26 mouse cellular contexts compared by ENCODE assay signal in genomic region chr17:42944453-42944852, GRCm38 (mm10).
DNase-seq lines count a peak whose midpoint lies in the region; ATAC-seq and TF ChIP-seq lines count a peak whose summit lies in the region.
"Had no signal": no experiment of that assay in that cellular context is flagged by ENCODE, and none has a peak within 500 bp of the region (broad histone marks: within the 10 kb centered on the region; RNA-seq: fewer than 3 reads in every experiment).

No protein-coding gene starts in this region.

- no peak for TF ChIP-seq CTCF in midbrain, postnatal 0 days (IDR thresholded peaks at IDR 0.05)

- no peaks in the 10 kb centered on the region for H3K36me3 ChIP-seq in heart, embryonic 11.5 days (ENCODE audit: control insufficient read depth, insufficient read depth, low read length)
- H3K36me3 ChIP-seq in midbrain, postnatal 0 days (ENCODE audit: insufficient read depth, low read length) = no peaks in the 10 kb centered on the region
- no peaks in the 10 kb centered on the region for H3K36me3 ChIP-seq in midbrain, embryonic 14.5 days (ENCODE audit: control insufficient read depth, insufficient read depth, low read length)
- H3K36me3 ChIP-seq in liver, embryonic 15.5 days (replicated peaks) = no peaks in the 10 kb centered on the region
- H3K36me3 ChIP-seq: embryonic facial prominence, embryonic 10.5 days; heart, embryonic 15.5 days; hindbrain, embryonic 15.5 days; kidney, embryonic 15.5 days; limb, embryonic 13.5 days; lung, embryonic 15.5 days; midbrain, embryonic 10.5 days had no signal

- H3K9me3 ChIP-seq in heart, embryonic 11.5 days (replicated peaks; ENCODE audit: control insufficient read depth, low read length) = no peaks in the 10 kb centered on the region
- no peaks in the 10 kb centered on the region for H3K9me3 ChIP-seq in midbrain, postnatal 0 days (ENCODE audit: low read length)
- H3K9me3 ChIP-seq in midbrain, embryonic 14.5 days (ENCODE audit: control insufficient read depth, low read length) = no peaks in the 10 kb centered on the region
- no peaks in the 10 kb centered on the region for H3K9me3 ChIP-seq in liver, embryonic 15.5 days (replicated peaks)
- H3K9me3 ChIP-seq: heart, embryonic 15.5 days; hindbrain, embryonic 15.5 days; kidney, embryonic 15.5 days; limb, embryonic 13.5 days; lung, embryonic 15.5 days; midbrain, embryonic 10.5 days had no signal

- ATAC-seq in heart, embryonic 11.5 days (replicated peaks; ENCODE audit: insufficient number of reproducible peaks, low FRiP score, low TSS enrichment) = 0 out of 2 replicates have a peak, but pooled peaks have one; percentile 35
- ATAC-seq in midbrain, postnatal 0 days (ENCODE audit: low FRiP score) = 0 out of 2 replicates have a peak, but pooled peaks have one; percentile 24
- no peak for ATAC-seq in midbrain, embryonic 14.5 days (ENCODE audit: low FRiP score, low TSS enrichment)
- peak; percentile 64 for ATAC-seq in liver, embryonic 15.5 days (ENCODE audit: insufficient read depth)
- ATAC-seq: CD4-positive, CD25-positive, alpha-beta regulatory T cell, adult 4 months; forebrain, postnatal 0 days had no signal

- DNase-seq in heart, adult 11 months = no peak
- no peak for DNase-seq in midbrain, postnatal 0 days (ENCODE audit: low spot score)
- no peak for DNase-seq in midbrain, embryonic 14.5 days
- DNase-seq in left cerebral cortex, postnatal 10 days (ENCODE audit: extremely low spot score in 1 of 2, low spot score in 2 of 2) = no peak
- DNase-seq in left cerebral cortex, postnatal 25 days (ENCODE audit: low spot score in 2 of 2) = no peak
- no peak for DNase-seq in gastrocnemius, adult 18-20 months (ENCODE audit: low spot score)
- DNase-seq: adrenal gland, postnatal 14 days; cerebellum, adult 9-11 months; forebrain, postnatal 0 days; gastrocnemius, postnatal 36 days; heart, postnatal 4 days; kidney, adult 11 months; kidney, postnatal 36 days; layer of hippocampus, postnatal 36 days; lung, postnatal 4 days; thymus, adult 18-20 months had no signal

- H3K4me1 ChIP-seq in heart, embryonic 11.5 days (ENCODE audit: control insufficient read depth, insufficient read depth, low read length) = no peaks in the 10 kb centered on the region
- no peaks in the 10 kb centered on the region for H3K4me1 ChIP-seq in midbrain, postnatal 0 days (ENCODE audit: insufficient read depth, low read length)
- no peaks in the 10 kb centered on the region for H3K4me1 ChIP-seq in midbrain, embryonic 14.5 days (ENCODE audit: control insufficient read depth, insufficient read depth, low read length)
- H3K4me1 ChIP-seq in liver, embryonic 15.5 days (replicated peaks) = peaks cover 5% of the 10 kb centered on the region
- H3K4me1 ChIP-seq: embryonic facial prominence, embryonic 10.5 days; heart, embryonic 15.5 days; hindbrain, embryonic 15.5 days; limb, embryonic 13.5 days; lung, embryonic 15.5 days; midbrain, embryonic 10.5 days had no signal

- intact Hi-C loops in left cerebral cortex, postnatal 10 days (cut with DNase I) = loop anchor here (5.0 kb wide), 1 partner anchor 117 kb away; no protein-coding TSS in a partner anchor
- intact Hi-C loops in left cerebral cortex, postnatal 25 days (cut with DNase I) = loop anchor here (5.0 kb wide), 2 partner anchors 67 to 332 kb away; partner anchors contain the start of genes Cd2ap and Opn5

- H3K4me3 ChIP-seq in heart, embryonic 11.5 days (ENCODE audit: low read depth, low read length) = no peak overlapping the region
- no peak overlapping the region for H3K4me3 ChIP-seq in midbrain, postnatal 0 days (ENCODE audit: low read depth, low read length)
- no peak overlapping the region for H3K4me3 ChIP-seq in midbrain, embryonic 14.5 days (replicated peaks; ENCODE audit: low read depth, low read length)
- H3K4me3 ChIP-seq in liver, embryonic 15.5 days (replicated peaks) = no peak overlapping the region
- H3K4me3 ChIP-seq: embryonic facial prominence, embryonic 10.5 days; heart, embryonic 15.5 days; hindbrain, embryonic 15.5 days; kidney, embryonic 15.5 days; limb, embryonic 13.5 days; lung, embryonic 15.5 days; midbrain, embryonic 10.5 days had no signal

- H3K4me2 ChIP-seq in heart, embryonic 11.5 days = no peak overlapping the region
- no peak overlapping the region for H3K4me2 ChIP-seq in midbrain, postnatal 0 days (ENCODE audit: low read depth, low read length, poor library complexity, severe bottlenecking)
- no peak overlapping the region for H3K4me2 ChIP-seq in midbrain, embryonic 14.5 days (ENCODE audit: low read length)
- no peak overlapping the region for H3K4me2 ChIP-seq in liver, embryonic 15.5 days
- H3K4me2 ChIP-seq: heart, embryonic 15.5 days; hindbrain, embryonic 15.5 days; kidney, embryonic 15.5 days; limb, embryonic 13.5 days; lung, embryonic 15.5 days had no signal

- no peak overlapping the region for H3K9ac ChIP-seq in heart, embryonic 11.5 days (ENCODE audit: low read depth, low read length)
- H3K9ac ChIP-seq in midbrain, postnatal 0 days (replicated peaks; ENCODE audit: low read length, poor library complexity, severe bottlenecking) = no peak overlapping the region
- no peak overlapping the region for H3K9ac ChIP-seq in midbrain, embryonic 14.5 days (replicated peaks; ENCODE audit: low read length)
- no peak overlapping the region for H3K9ac ChIP-seq in liver, embryonic 15.5 days
- H3K9ac ChIP-seq: forebrain, postnatal 0 days; heart, embryonic 15.5 days; hindbrain, embryonic 15.5 days; kidney, embryonic 15.5 days; limb, embryonic 13.5 days; lung, embryonic 15.5 days had no signal

- WGBS in heart, embryonic 11.5 days (ENCODE audit: insufficient replicate concordance) = 84% methylated on average over 2 of the region's 2 CpGs
- WGBS in midbrain, postnatal 0 days = 91% methylated on average over 2 of the region's 2 CpGs
- WGBS in midbrain, embryonic 14.5 days = 83% methylated on average over 2 of the region's 2 CpGs
- WGBS in liver, embryonic 15.5 days (ENCODE audit: insufficient replicate concordance) = 64% methylated on average over 2 of the region's 2 CpGs

- H3K27me3 ChIP-seq in heart, embryonic 11.5 days (ENCODE audit: control insufficient read depth, insufficient read depth, low read length) = no peaks in the 10 kb centered on the region
- H3K27me3 ChIP-seq in midbrain, postnatal 0 days (ENCODE audit: insufficient read depth, low read length) = no peaks in the 10 kb centered on the region
- H3K27me3 ChIP-seq in midbrain, embryonic 14.5 days (ENCODE audit: control insufficient read depth, insufficient read depth, low read length) = no peaks in the 10 kb centered on the region
- H3K27me3 ChIP-seq in liver, embryonic 15.5 days = no peaks in the 10 kb centered on the region
- H3K27me3 ChIP-seq: heart, embryonic 15.5 days; hindbrain, embryonic 15.5 days; kidney, embryonic 15.5 days; limb, embryonic 13.5 days; lung, embryonic 15.5 days had no signal

- H3K27ac ChIP-seq in heart, embryonic 11.5 days (ENCODE audit: low read depth, low read length) = no peak overlapping the region
- no peak overlapping the region for H3K27ac ChIP-seq in midbrain, postnatal 0 days (ENCODE audit: low read depth, low read length)
- H3K27ac ChIP-seq in midbrain, embryonic 14.5 days (replicated peaks; ENCODE audit: low read depth, low read length) = no peak overlapping the region
- H3K27ac ChIP-seq in liver, embryonic 15.5 days (replicated peaks) = no peak overlapping the region
- H3K27ac ChIP-seq: embryonic facial prominence, embryonic 10.5 days; heart, embryonic 15.5 days; hindbrain, embryonic 15.5 days; kidney, embryonic 15.5 days; limb, embryonic 13.5 days; lung, embryonic 15.5 days; midbrain, embryonic 10.5 days had no signal
